Mouse (Mus musculus): ENCODE results near the gene Vmn1r205. TPM values are rescaled to one million over a fixed set of nuclear protein-coding genes. Genes with fewer than 3 reads are reported as not detected.
"Not testable (repeated sequence)": the region's sequence is repeated elsewhere in the genome, so short reads cannot be mapped to it uniquely, and the experiment has no call there.

Gene Vmn1r205
- polyA plus RNA-seq (2015; fragmentation: Nextera tagmentation; extraction: Ambion mirVana), result not detected in 2 replicates

GRCm38 (mm10) chr13:22592900-22593299 is at the start of gene Vmn1r205:
TSS of gene Vmn1r205 (minus strand) at chr13:22593000.
- Histone ChIP-seq H3K9me3 (replicated peaks; ENCODE audit: control insufficient read depth, low read length) (no peaks in the 10 kb centered on the region), H3K27me3 (ENCODE audit: control insufficient read depth, insufficient read depth, low read length) (no peaks in the 10 kb centered on the region), H3K27ac (ENCODE audit: low read length) (no peak within 1 kb of the TSS), H3K9ac (ENCODE audit: low read length) (no peak within 1 kb of the TSS), H3K4me2 (ENCODE audit: low read depth, low read length) (no peak within 1 kb of the TSS), H3K36me3 (ENCODE audit: control insufficient read depth, insufficient read depth) (no peaks in the 10 kb centered on the region), H3K4me1 (ENCODE audit: control insufficient read depth, insufficient read depth, low read length) (no peaks in the 10 kb centered on the region), H3K4me3 (ENCODE audit: low read length) (no peak within 1 kb of the TSS)
- no peak for ATAC-seq (replicated peaks; ENCODE audit: extremely low read depth, insufficient read depth, low FRiP score)
- WGBS, result 76% methylated on average over 3 of the region's 3 CpGs

GRCm38 (mm10) chr13:22624151-22624550 is 31.4 kb upstream of the Vmn1r205 start, which contains the start of gene Vmn1r206:
TSS of gene Vmn1r206 (minus strand) at chr13:22624251.
- ATAC-seq (replicated peaks; ENCODE audit: extremely low read depth, insufficient read depth, low FRiP score); H3K27me3 ChIP-seq (ENCODE audit: control insufficient read depth, insufficient read depth, low read length); H3K4me2 ChIP-seq (ENCODE audit: low read depth, low read length); H3K4me3 ChIP-seq (ENCODE audit: low read length); H3K9me3 ChIP-seq (replicated peaks; ENCODE audit: control insufficient read depth, low read length); H3K36me3 ChIP-seq (ENCODE audit: control insufficient read depth, insufficient read depth); H3K9ac ChIP-seq (ENCODE audit: low read length); H3K27ac ChIP-seq (ENCODE audit: low read length); H3K4me1 ChIP-seq (ENCODE audit: control insufficient read depth, insufficient read depth, low read length): not testable (repeated sequence)

GRCm38 (mm10) chr13:22583336-22583735 is 9.5 kb downstream of the Vmn1r205 start:
- not testable (repeated sequence) for H3K4me1 ChIP-seq (ENCODE audit: control insufficient read depth, insufficient read depth, low read length); H3K36me3 ChIP-seq (ENCODE audit: control insufficient read depth, insufficient read depth); H3K9me3 ChIP-seq (replicated peaks; ENCODE audit: control insufficient read depth, low read length); H3K4me3 ChIP-seq (ENCODE audit: low read length); H3K4me2 ChIP-seq (ENCODE audit: low read depth, low read length); H3K27ac ChIP-seq (ENCODE audit: low read length); H3K9ac ChIP-seq (ENCODE audit: low read length); H3K27me3 ChIP-seq (ENCODE audit: control insufficient read depth, insufficient read depth, low read length); ATAC-seq (replicated peaks; ENCODE audit: extremely low read depth, insufficient read depth, low FRiP score)
- 66% methylated on average over 14 of the region's 14 CpGs for WGBS

GRCm38 (mm10) chr13:22574911-22575310 is 17.9 kb downstream of the Vmn1r205 start:
- WGBS, result 64% methylated on average over 3 of the region's 3 CpGs

GRCm38 (mm10) chr13:22552898-22553297 is 39.9 kb downstream of the Vmn1r205 start, which contains the start of gene Vmn1r204:
TSS of gene Vmn1r204 (plus strand) at chr13:22553198.
- WGBS, result 55% methylated on average over 1 of the region's 1 CpGs
- not testable (repeated sequence) for H3K36me3 ChIP-seq (ENCODE audit: control insufficient read depth, insufficient read depth); H3K4me2 ChIP-seq (ENCODE audit: low read depth, low read length); ATAC-seq (replicated peaks; ENCODE audit: extremely low read depth, insufficient read depth, low FRiP score); H3K4me3 ChIP-seq (ENCODE audit: low read length); H3K4me1 ChIP-seq (ENCODE audit: control insufficient read depth, insufficient read depth, low read length); H3K27me3 ChIP-seq (ENCODE audit: control insufficient read depth, insufficient read depth, low read length); H3K9me3 ChIP-seq (replicated peaks; ENCODE audit: control insufficient read depth, low read length); H3K9ac ChIP-seq (ENCODE audit: low read length); H3K27ac ChIP-seq (ENCODE audit: low read length)

More at GRCm38 (mm10) chr13:22574911-22575310, 17.9 kb downstream of the Vmn1r205 start:
- H3K9ac ChIP-seq (ENCODE audit: low read length); H3K4me2 ChIP-seq (ENCODE audit: low read depth, low read length); H3K4me3 ChIP-seq (ENCODE audit: low read length); H3K9me3 ChIP-seq (replicated peaks; ENCODE audit: control insufficient read depth, low read length); H3K27me3 ChIP-seq (ENCODE audit: control insufficient read depth, insufficient read depth, low read length); ATAC-seq (replicated peaks; ENCODE audit: extremely low read depth, insufficient read depth, low FRiP score); H3K27ac ChIP-seq (ENCODE audit: low read length); H3K36me3 ChIP-seq (ENCODE audit: control insufficient read depth, insufficient read depth); H3K4me1 ChIP-seq (ENCODE audit: control insufficient read depth, insufficient read depth, low read length): not testable (repeated sequence)

Other genes starting within 250 kb of the Vmn1r205 start
- gene Vmn1r198, start 242.6 kb downstream of the Vmn1r205 start, polyA plus RNA-seq (2015; fragmentation: Nextera tagmentation; extraction: Ambion mirVana), result not detected in 2 replicates
- gene Vmn1r199, start 213.2 kb downstream of the Vmn1r205 start, polyA plus RNA-seq (2015; fragmentation: Nextera tagmentation; extraction: Ambion mirVana), result not detected in 2 replicates
- not detected in 2 replicates for gene Vmn1r200, start 202.6 kb downstream of the Vmn1r205 start, polyA plus RNA-seq (2015; fragmentation: Nextera tagmentation; extraction: Ambion mirVana)
- not detected in 2 replicates for gene Vmn1r201, start 121.1 kb downstream of the Vmn1r205 start, polyA plus RNA-seq (2015; fragmentation: Nextera tagmentation; extraction: Ambion mirVana)
- not detected in 2 replicates for gene Vmn1r202, start 87.6 kb downstream of the Vmn1r205 start, polyA plus RNA-seq (2015; fragmentation: Nextera tagmentation; extraction: Ambion mirVana)
- gene Vmn1r203, start 74.9 kb downstream of the Vmn1r205 start, polyA plus RNA-seq (2015; fragmentation: Nextera tagmentation; extraction: Ambion mirVana), result not detected in 2 replicates
- not detected in 2 replicates for gene Vmn1r204, start 39.8 kb downstream of the Vmn1r205 start, polyA plus RNA-seq (2015; fragmentation: Nextera tagmentation; extraction: Ambion mirVana)
- not detected in 2 replicates for gene Vmn1r206, start 31.3 kb upstream of the Vmn1r205 start, polyA plus RNA-seq (2015; fragmentation: Nextera tagmentation; extraction: Ambion mirVana)
- not detected in 2 replicates for gene Vmn1r207-ps, start 136.6 kb upstream of the Vmn1r205 start, polyA plus RNA-seq (2015; fragmentation: Nextera tagmentation; extraction: Ambion mirVana)
- gene Vmn1r208, start 184.4 kb upstream of the Vmn1r205 start, polyA plus RNA-seq (2015; fragmentation: Nextera tagmentation; extraction: Ambion mirVana), result not detected in 2 replicates
- gene Vmn1r209, start 216.7 kb upstream of the Vmn1r205 start, polyA plus RNA-seq (2015; fragmentation: Nextera tagmentation; extraction: Ambion mirVana), result not detected in 2 replicates
- gene Vmn1r210, start 238.3 kb upstream of the Vmn1r205 start, polyA plus RNA-seq (2015; fragmentation: Nextera tagmentation; extraction: Ambion mirVana), result not detected in 2 replicates

All from heart, embryonic 16.5 days (tissue).